Mouse (Mus musculus): ENCODE results near the gene Kbtbd12. TPM values are rescaled to one million over a fixed set of nuclear protein-coding genes. Genes with fewer than 3 reads are reported as not detected.
A peak's percentile ranks its signal among the peaks of the same experiment; 100 is the strongest.

Kbtbd12 gene
- polyA plus RNA-seq, 1 experiment from 2014 or later: 1.4 TPM

DNA sequence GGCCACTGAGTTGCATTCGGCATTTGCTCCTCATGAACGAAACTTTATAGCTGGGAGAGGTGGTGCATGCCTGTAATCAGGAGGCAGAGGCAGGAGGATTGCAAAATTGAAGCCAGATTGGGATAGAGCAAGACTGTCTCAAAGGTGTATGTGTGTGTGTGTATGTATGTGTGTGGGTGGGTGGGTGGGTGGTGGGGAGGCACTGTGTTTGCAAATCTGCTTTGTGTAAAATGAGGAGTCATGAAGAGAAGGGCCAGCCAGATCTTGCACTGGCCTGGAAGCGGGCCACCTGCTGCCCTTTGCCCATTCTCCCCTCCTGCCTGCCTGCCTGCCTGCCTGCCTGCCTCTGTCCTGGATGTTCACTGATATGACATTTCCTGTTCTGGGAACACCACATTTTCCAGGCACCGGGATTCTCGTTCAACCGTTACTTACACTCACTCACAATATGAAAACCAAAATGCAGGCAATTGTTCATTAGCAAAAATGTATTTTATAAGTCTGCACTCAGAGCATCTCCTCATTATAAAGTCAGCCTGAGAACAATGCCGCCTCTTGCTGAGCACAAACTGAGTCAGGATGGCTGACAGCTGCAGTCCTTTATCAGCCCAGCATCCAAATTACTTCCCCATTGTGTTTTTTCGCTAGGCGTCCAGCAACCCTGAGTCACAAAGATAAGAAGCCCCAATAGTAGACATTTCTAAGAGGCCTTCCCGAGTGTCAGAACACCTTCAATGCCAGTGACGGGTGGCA lies 92.9 kb downstream of the Kbtbd12 start:
- Histone ChIP-seq H3K4me3 (replicated peaks) (no peak overlapping the region), H3K27me3 (replicated peaks) (peaks cover 8% of the 10 kb centered on the region), H3K4me2 (no peak overlapping the region), H3K36me3 (no peaks in the 10 kb centered on the region), H3K9ac (replicated peaks) (no peak overlapping the region), H3K27ac (replicated peaks) (no peak overlapping the region), H3K4me1 (peaks cover 5% of the 10 kb centered on the region; the same call in 1 of the 2 replicates), H3K9me3 (replicated peaks) (no peaks in the 10 kb centered on the region)
- WGBS: 32% methylated on average over 11 of the region's 11 CpGs
- no peak for ATAC-seq (ENCODE audit: low FRiP score)

GRCm38 (mm10) chr6:88544241-88544640 lies 93.5 kb downstream of the Kbtbd12 start:
- H3K4me3 ChIP-seq (replicated peaks): no peak overlapping the region
- no peak overlapping the region for H3K27ac ChIP-seq (replicated peaks)
- H3K9me3 ChIP-seq (replicated peaks): no peaks in the 10 kb centered on the region
- no peak overlapping the region for H3K9ac ChIP-seq (replicated peaks)
- no peak overlapping the region for H3K4me2 ChIP-seq
- ATAC-seq (ENCODE audit: low FRiP score): no peak
- no peaks in the 10 kb centered on the region for H3K36me3 ChIP-seq
- WGBS: 87% methylated on average over 3 of the region's 3 CpGs
- peaks cover 5% of the 10 kb centered on the region; the same call in 1 of the 2 replicates for H3K4me1 ChIP-seq
- H3K27me3 ChIP-seq (replicated peaks): peaks cover 8% of the 10 kb centered on the region

GRCm38 (mm10) chr6:88540093-88540755 lies 97.5 kb downstream of the Kbtbd12 start:
- 60% methylated on average over 2 of the region's 2 CpGs for WGBS
- no peak for ATAC-seq (ENCODE audit: low FRiP score)
- Histone ChIP-seq H3K36me3 (no peaks in the 10 kb centered on the region), H3K9ac (replicated peaks) (no peak overlapping the region), H3K27ac (replicated peaks) (no peak overlapping the region), H3K27me3 (replicated peaks) (no peaks in the 10 kb centered on the region), H3K4me1 (peaks cover 3% of the 10 kb centered on the region; the same call in 1 of the 2 replicates), H3K9me3 (replicated peaks) (no peaks in the 10 kb centered on the region), H3K4me2 (no peak overlapping the region), H3K4me3 (replicated peaks) (no peak overlapping the region)

- no peak overlapping the region for H3K27ac ChIP-seq (replicated peaks)
- no peak for ATAC-seq (ENCODE audit: low FRiP score)
- H3K36me3 ChIP-seq: no peaks in the 10 kb centered on the region
- H3K4me3 ChIP-seq (replicated peaks): no peak overlapping the region
- no peak overlapping the region for H3K9ac ChIP-seq (replicated peaks)
- no peaks in the 10 kb centered on the region for H3K4me1 ChIP-seq
- no peak overlapping the region for H3K4me2 ChIP-seq
- no peaks in the 10 kb centered on the region for H3K9me3 ChIP-seq (replicated peaks)
- H3K27me3 ChIP-seq (replicated peaks): no peaks in the 10 kb centered on the region
Measured at GRCm38 (mm10) chr6:88530306-88530705, 107.4 kb downstream of the Kbtbd12 start.

DNA sequence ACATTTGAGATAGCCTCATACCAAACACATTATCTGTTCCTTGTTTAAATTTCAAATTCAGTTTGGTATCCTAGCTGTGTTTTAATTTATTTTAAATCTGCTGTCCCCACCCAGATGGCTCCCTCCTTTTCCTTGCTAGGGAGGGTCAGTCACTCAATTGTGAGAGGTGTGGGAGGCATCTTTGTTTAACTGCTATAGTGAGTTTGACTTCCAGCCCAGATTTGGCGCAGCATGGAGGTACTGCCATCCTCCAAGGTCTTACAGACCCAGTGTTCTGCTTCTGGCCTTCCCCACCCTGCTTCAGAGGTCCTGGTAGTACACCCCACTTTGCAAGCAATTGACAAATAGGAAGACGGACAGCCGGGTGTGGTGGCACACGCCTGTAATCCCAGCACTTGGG lies 113.7 kb downstream of the Kbtbd12 start:
- ATAC-seq (ENCODE audit: low FRiP score): no peak
- no peak overlapping the region for H3K4me2 ChIP-seq
- H3K4me3 ChIP-seq (replicated peaks): no peak overlapping the region
- H3K9me3 ChIP-seq (replicated peaks): no peaks in the 10 kb centered on the region
- no peak overlapping the region for H3K9ac ChIP-seq (replicated peaks)
- no peak overlapping the region for H3K27ac ChIP-seq (replicated peaks)
- H3K36me3 ChIP-seq: no peaks in the 10 kb centered on the region
- H3K4me1 ChIP-seq: peaks cover 9% of the 10 kb centered on the region
- H3K27me3 ChIP-seq (replicated peaks): no peaks in the 10 kb centered on the region
- 82% methylated on average over 4 of the region's 4 CpGs for WGBS

DNA sequence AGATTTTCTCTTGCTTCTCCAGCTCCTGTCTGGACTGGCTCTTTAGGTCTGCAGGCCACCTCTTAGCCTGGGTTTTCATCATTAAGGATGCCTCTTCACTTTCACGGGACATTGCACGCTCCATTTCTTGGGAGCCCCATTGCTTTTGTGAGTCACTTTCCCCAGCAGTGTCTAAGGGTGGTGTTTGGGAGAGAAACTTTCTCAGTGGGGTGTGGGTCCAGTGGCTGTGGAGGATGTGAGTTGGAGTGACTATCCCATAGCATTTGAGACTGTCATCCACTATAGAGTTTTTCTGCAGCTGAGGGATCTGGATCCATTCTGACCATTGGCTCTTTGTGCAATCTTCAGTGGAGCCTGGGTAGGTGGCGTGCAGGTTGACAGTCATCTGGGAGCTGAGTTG lies 114.3 kb downstream of the Kbtbd12 start:
- Histone ChIP-seq H3K9me3 (replicated peaks) (no peaks in the 10 kb centered on the region), H3K27ac (replicated peaks) (no peak overlapping the region), H3K9ac (replicated peaks) (no peak overlapping the region), H3K4me2 (no peak overlapping the region), H3K4me3 (replicated peaks) (no peak overlapping the region), H3K36me3 (no peaks in the 10 kb centered on the region), H3K27me3 (replicated peaks) (no peaks in the 10 kb centered on the region), H3K4me1 (peaks cover 9% of the 10 kb centered on the region)
- no peak for ATAC-seq (ENCODE audit: low FRiP score)
- WGBS: 87% methylated on average over 3 of the region's 3 CpGs

- Histone ChIP-seq H3K27me3 (replicated peaks) (no peaks in the 10 kb centered on the region), H3K9me3 (replicated peaks) (no peaks in the 10 kb centered on the region), H3K27ac (replicated peaks) (no peak overlapping the region), H3K36me3 (no peaks in the 10 kb centered on the region), H3K4me1 (peaks cover 9% of the 10 kb centered on the region), H3K9ac (replicated peaks) (no peak overlapping the region), H3K4me3 (replicated peaks) (no peak overlapping the region), H3K4me2 (no peak overlapping the region)
- WGBS: 80% methylated on average over 3 of the region's 3 CpGs
- ATAC-seq (ENCODE audit: low FRiP score): no peak
Measured at GRCm38 (mm10) chr6:88523043-88523442, 114.7 kb downstream of the Kbtbd12 start.

DNA sequence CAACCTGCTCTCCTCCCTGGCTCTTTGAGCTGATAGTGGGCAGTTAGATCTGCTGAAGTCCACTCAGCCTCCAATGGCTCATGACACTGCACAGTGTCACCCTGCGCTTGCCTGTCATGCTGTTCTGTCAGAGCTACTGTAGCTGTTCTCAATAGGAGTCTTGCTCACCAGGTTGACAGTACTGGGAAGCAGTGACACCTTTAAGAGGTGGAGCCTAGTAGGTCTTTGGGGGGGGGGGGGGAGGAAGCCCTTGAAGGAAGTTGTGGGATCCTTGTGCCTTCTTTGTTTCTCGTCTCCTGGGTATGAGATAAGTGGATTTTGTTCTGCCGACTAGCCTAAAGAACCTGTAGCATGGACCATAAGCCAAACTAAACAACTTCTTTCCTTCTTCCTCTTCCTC lies 115.1 kb downstream of the Kbtbd12 start:
- H3K4me1 ChIP-seq: peaks cover 14% of the 10 kb centered on the region
- 83% methylated on average over 3 of the region's 3 CpGs for WGBS
- H3K4me3 ChIP-seq (replicated peaks): no peak overlapping the region

GRCm38 (mm10) chr6:88521821-88522220 lies 115.9 kb downstream of the Kbtbd12 start:
- Histone ChIP-seq H3K4me3 (replicated peaks) (no peak overlapping the region), H3K36me3 (no peaks in the 10 kb centered on the region), H3K27me3 (replicated peaks) (no peaks in the 10 kb centered on the region), H3K9me3 (replicated peaks) (no peaks in the 10 kb centered on the region), H3K4me2 (no peak overlapping the region), H3K9ac (replicated peaks) (no peak overlapping the region), H3K4me1 (peaks cover 22% of the 10 kb centered on the region), H3K27ac (replicated peaks) (no peak overlapping the region)
- 90% methylated on average over 7 of the region's 7 CpGs for WGBS
- no peak for ATAC-seq (ENCODE audit: low FRiP score)

More for the DNA sequence above, 115.1 kb downstream of the Kbtbd12 start:
- no peak overlapping the region for H3K9ac ChIP-seq (replicated peaks)
- no peak overlapping the region for H3K4me2 ChIP-seq
- no peaks in the 10 kb centered on the region for H3K9me3 ChIP-seq (replicated peaks)
- H3K36me3 ChIP-seq: no peaks in the 10 kb centered on the region
- H3K27ac ChIP-seq (replicated peaks): no peak overlapping the region
- no peak for ATAC-seq (ENCODE audit: low FRiP score)
- H3K27me3 ChIP-seq (replicated peaks): no peaks in the 10 kb centered on the region

- Histone ChIP-seq H3K4me3 (replicated peaks) (peak within 1 kb of the TSS; percentile 91), H3K36me3 (peaks cover 25% of the 10 kb centered on the region), H3K9ac (replicated peaks) (peak within 1 kb of the TSS; percentile 95), H3K27ac (replicated peaks) (peak within 1 kb of the TSS; percentile 96), H3K4me2 (peak within 1 kb of the TSS; percentile 83), H3K27me3 (replicated peaks) (no peaks in the 10 kb centered on the region), H3K9me3 (replicated peaks) (no peaks in the 10 kb centered on the region), H3K4me1 (peaks cover 33% of the 10 kb centered on the region)
- peak; percentile 97 for ATAC-seq (ENCODE audit: low FRiP score)
- WGBS: under 1% methylated on average over 80 of the region's 80 CpGs
Measured at GRCm38 (mm10) chr6:88518404-88519263, 119.1 kb downstream of the Kbtbd12 start, which contains the start of gene Sec61a1. Gene Sec61a1 (minus strand): TSS chr6:88518905.

GRCm38 (mm10) chr6:88517701-88518403 lies 119.9 kb downstream of the Kbtbd12 start:
- ATAC-seq (ENCODE audit: low FRiP score): no peak
- H3K4me3 ChIP-seq (replicated peaks): peak overlapping the region; percentile 91
- peaks cover 33% of the 10 kb centered on the region for H3K4me1 ChIP-seq
- no peaks in the 10 kb centered on the region for H3K27me3 ChIP-seq (replicated peaks)
- H3K9ac ChIP-seq (replicated peaks): peak overlapping the region; percentile 86
- H3K4me2 ChIP-seq: peak overlapping the region; percentile 83
- peak overlapping the region; percentile 89 for H3K27ac ChIP-seq (replicated peaks)
- no peaks in the 10 kb centered on the region for H3K9me3 ChIP-seq (replicated peaks)
- peaks cover 31% of the 10 kb centered on the region for H3K36me3 ChIP-seq
- WGBS: 13% methylated on average over 18 of the region's 18 CpGs
